Mouse (Mus musculus): ENCODE measurements around the gene Rsc1a1. TPM values are rescaled to one million over a fixed set of nuclear protein-coding genes. Genes with fewer than 3 reads are reported as not detected.

Rsc1a1 gene
- polyA plus RNA-seq, 1 experiment from 2014 or later: not detected

DNA sequence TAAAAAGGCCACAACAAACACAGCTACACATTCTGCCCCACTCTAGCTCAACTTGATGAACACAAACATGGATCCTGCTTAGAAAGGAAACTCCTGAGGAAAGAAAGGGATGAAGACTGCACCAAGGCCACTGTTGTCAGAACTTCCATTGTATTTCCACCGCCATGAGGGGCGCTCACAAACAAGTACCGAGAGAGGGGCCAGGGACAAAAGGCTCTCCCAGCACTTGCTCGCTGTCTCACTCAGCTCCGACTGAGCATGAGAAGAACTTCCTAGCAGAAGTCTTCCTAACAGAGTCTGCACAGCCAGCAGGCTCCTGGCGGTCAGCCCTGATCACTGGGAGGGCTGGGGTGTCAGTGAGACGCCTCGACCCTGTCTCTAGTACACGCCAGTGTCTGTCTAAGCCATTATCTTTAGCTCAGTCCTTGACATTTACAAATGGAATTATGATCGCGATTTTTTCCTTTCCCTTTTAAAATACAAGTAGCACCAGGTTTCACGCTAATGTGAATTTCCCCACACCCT is 2.6 kb downstream of the Rsc1a1 start:
- peak overlapping the region; percentile 20 for H3K27ac ChIP-seq (ENCODE audit: low read length)

DNA sequence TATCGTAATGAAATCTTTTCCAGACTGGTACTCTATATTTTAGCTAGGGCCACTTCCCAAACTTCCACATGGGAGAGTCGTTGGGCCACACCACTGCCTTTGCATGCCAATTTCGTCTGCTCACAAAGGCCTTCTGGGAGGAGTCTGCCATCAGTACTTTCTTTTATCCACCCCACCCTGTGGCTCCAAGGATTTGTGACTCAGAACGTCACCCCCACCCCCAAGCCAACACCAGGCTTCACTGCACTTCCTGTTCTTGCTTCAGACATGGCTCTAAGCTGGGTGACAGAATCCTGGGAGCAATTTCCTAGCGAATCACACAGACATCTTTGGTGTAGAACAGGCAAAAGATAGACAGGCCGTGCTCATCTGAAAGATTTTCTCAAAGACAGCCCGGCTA is 3.6 kb downstream of the Rsc1a1 start:
- H3K4me2 ChIP-seq (ENCODE audit: low read depth, low read length): no peak overlapping the region
- H3K4me3 ChIP-seq (ENCODE audit: low read length): no peak overlapping the region
- no peaks in the 10 kb centered on the region for H3K27me3 ChIP-seq (ENCODE audit: control insufficient read depth, insufficient read depth, low read length)
- no peak overlapping the region for H3K9ac ChIP-seq (ENCODE audit: low read length)
- H3K27ac ChIP-seq (ENCODE audit: low read length): peak overlapping the region; percentile 30; the same call in 1 of the 2 replicates
- 49% methylated on average over 7 of the region's 7 CpGs for WGBS
- peaks cover 37% of the 10 kb centered on the region for H3K36me3 ChIP-seq (ENCODE audit: control insufficient read depth, insufficient read depth)
- H3K9me3 ChIP-seq (replicated peaks; ENCODE audit: control insufficient read depth, low read length): no peaks in the 10 kb centered on the region
- ATAC-seq (replicated peaks; ENCODE audit: extremely low read depth, insufficient read depth, low FRiP score): no peak
- peaks cover 24% of the 10 kb centered on the region for H3K4me1 ChIP-seq (ENCODE audit: control insufficient read depth, insufficient read depth, low read length)

More for the DNA sequence above, 2.6 kb downstream of the Rsc1a1 start:
- ATAC-seq (replicated peaks; ENCODE audit: extremely low read depth, insufficient read depth, low FRiP score): no peak
- 58% methylated on average over 12 of the region's 12 CpGs for WGBS
- Histone ChIP-seq H3K4me3 (ENCODE audit: low read length) (no peak overlapping the region), H3K27me3 (ENCODE audit: control insufficient read depth, insufficient read depth, low read length) (no peaks in the 10 kb centered on the region), H3K4me1 (ENCODE audit: control insufficient read depth, insufficient read depth, low read length) (peaks cover 24% of the 10 kb centered on the region), H3K36me3 (ENCODE audit: control insufficient read depth, insufficient read depth) (peaks cover 39% of the 10 kb centered on the region), H3K9me3 (replicated peaks; ENCODE audit: control insufficient read depth, low read length) (no peaks in the 10 kb centered on the region), H3K4me2 (ENCODE audit: low read depth, low read length) (no peak overlapping the region), H3K9ac (ENCODE audit: low read length) (no peak overlapping the region)

DNA sequence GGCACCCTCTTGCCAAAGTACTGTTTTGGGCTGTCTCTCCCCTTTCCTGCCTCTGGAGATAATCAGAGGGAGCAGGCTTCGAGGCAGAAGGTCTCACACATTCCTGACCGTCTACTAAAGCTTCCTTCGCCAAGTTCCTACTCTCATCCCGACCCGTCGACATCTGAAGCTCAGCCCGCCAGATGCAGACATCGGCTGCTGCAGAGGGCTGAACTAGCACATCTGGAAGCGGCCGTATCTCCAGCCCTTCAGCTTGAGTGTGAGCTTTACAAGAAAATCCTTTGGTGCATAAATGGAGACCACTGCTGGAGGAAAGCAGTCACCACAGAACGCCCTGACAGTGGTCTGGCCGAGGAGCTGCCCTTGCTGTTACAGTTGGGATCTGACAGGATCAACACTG is 4.5 kb downstream of the Rsc1a1 start:
- Histone ChIP-seq H3K27ac (ENCODE audit: low read length) (no peak overlapping the region), H3K4me2 (ENCODE audit: low read depth, low read length) (no peak overlapping the region), H3K9me3 (replicated peaks; ENCODE audit: control insufficient read depth, low read length) (no peaks in the 10 kb centered on the region), H3K9ac (ENCODE audit: low read length) (no peak overlapping the region), H3K36me3 (ENCODE audit: control insufficient read depth, insufficient read depth) (peaks cover 28% of the 10 kb centered on the region), H3K27me3 (ENCODE audit: control insufficient read depth, insufficient read depth, low read length) (no peaks in the 10 kb centered on the region), H3K4me1 (ENCODE audit: control insufficient read depth, insufficient read depth, low read length) (peaks cover 24% of the 10 kb centered on the region), H3K4me3 (ENCODE audit: low read length) (no peak overlapping the region)
- no peak for ATAC-seq (replicated peaks; ENCODE audit: extremely low read depth, insufficient read depth, low FRiP score)
- WGBS: 32% methylated on average over 12 of the region's 12 CpGs

DNA sequence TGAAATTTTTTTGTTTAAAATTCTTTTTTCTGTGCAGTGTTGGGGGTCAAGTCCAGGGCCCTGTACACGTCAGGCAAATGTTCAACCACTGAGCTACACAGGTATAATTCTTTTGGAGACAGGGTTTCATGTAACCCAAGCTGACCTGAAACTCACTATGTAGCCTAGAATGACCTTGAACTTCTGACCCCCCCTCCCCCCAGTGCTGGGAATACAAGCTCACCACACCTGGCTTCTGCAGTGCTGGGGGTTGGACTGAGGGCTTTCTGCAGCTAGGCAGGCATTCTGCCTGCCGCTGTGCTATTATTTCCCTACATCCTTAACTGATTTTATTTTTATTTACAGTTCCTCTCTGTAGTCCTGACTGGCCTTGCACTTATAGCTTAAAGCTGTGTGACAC is 6.4 kb downstream of the Rsc1a1 start:
- Histone ChIP-seq H3K9me3 (replicated peaks; ENCODE audit: control insufficient read depth, low read length) (no peaks in the 10 kb centered on the region), H3K4me3 (ENCODE audit: low read length) (no peak overlapping the region), H3K27ac (ENCODE audit: low read length) (no peak overlapping the region), H3K36me3 (ENCODE audit: control insufficient read depth, insufficient read depth) (peaks cover 11% of the 10 kb centered on the region), H3K27me3 (ENCODE audit: control insufficient read depth, insufficient read depth, low read length) (no peaks in the 10 kb centered on the region), H3K9ac (ENCODE audit: low read length) (no peak overlapping the region), H3K4me1 (ENCODE audit: control insufficient read depth, insufficient read depth, low read length) (peaks cover 23% of the 10 kb centered on the region), H3K4me2 (ENCODE audit: low read depth, low read length) (no peak overlapping the region)
- no peak for ATAC-seq (replicated peaks; ENCODE audit: extremely low read depth, insufficient read depth, low FRiP score)
- 89% methylated on average over 2 of the region's 2 CpGs for WGBS

DNA sequence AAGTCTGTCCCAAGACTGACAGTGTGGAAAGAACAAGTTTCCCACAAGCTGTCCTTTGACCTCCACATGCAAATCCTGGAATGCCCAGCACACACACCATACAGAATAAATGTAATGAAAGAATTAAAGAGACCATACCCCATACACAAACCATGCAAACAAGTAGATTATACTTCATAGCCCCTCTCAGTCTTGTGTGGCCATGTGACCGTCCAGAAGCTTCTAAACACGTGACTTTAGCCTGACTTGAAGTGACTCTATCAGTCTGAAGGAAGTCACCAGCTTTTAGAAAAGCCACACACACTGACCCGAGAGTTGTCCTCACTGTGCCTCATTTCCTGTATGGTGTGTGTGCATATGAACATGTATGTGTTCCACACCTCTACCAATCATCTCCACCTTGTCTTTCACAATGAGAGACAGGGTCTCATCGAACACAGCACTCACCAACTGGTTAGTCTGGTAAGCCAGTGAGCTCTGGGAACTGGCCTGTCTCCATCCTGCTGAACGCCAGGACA is 8.9 kb downstream of the Rsc1a1 start:
- Histone ChIP-seq H3K9me3 (replicated peaks; ENCODE audit: control insufficient read depth, low read length) (no peaks in the 10 kb centered on the region), H3K36me3 (ENCODE audit: control insufficient read depth, insufficient read depth) (no peaks in the 10 kb centered on the region), H3K4me3 (ENCODE audit: low read length) (no peak overlapping the region), H3K9ac (ENCODE audit: low read length) (no peak overlapping the region), H3K4me2 (ENCODE audit: low read depth, low read length) (no peak overlapping the region), H3K4me1 (ENCODE audit: control insufficient read depth, insufficient read depth, low read length) (peaks cover 8% of the 10 kb centered on the region), H3K27ac (ENCODE audit: low read length) (no peak overlapping the region), H3K27me3 (ENCODE audit: control insufficient read depth, insufficient read depth, low read length) (no peaks in the 10 kb centered on the region)
- WGBS: 70% methylated on average over 5 of the region's 5 CpGs
- no peak for ATAC-seq (replicated peaks; ENCODE audit: extremely low read depth, insufficient read depth, low FRiP score)

DNA sequence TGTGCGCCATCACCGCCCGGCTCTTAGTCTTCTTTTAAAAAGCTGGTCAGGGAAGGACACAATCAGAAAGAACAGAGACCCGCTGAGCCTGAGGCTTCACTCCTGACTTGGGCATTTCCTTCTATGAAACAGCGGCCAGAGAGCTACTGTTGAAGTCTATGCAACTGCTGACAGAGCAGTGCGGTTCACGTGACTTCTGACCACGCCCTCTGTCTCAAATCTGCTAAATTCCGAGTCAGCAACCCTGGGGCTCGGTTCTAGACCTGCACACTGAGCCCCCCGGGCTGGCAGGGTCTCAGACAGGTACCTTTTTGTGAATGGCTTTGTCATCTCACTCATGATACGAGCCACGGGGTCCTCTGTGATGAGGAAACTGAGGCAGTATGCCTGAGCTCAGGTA is 13.1 kb downstream of the Rsc1a1 start:
- Histone ChIP-seq H3K9ac (ENCODE audit: low read length) (no peak overlapping the region), H3K4me2 (ENCODE audit: low read depth, low read length) (no peak overlapping the region), H3K36me3 (ENCODE audit: control insufficient read depth, insufficient read depth) (no peaks in the 10 kb centered on the region), H3K27ac (ENCODE audit: low read length) (no peak overlapping the region), H3K27me3 (ENCODE audit: control insufficient read depth, insufficient read depth, low read length) (no peaks in the 10 kb centered on the region), H3K4me1 (ENCODE audit: control insufficient read depth, insufficient read depth, low read length) (no peaks in the 10 kb centered on the region), H3K4me3 (ENCODE audit: low read length) (no peak overlapping the region), H3K9me3 (replicated peaks; ENCODE audit: control insufficient read depth, low read length) (no peaks in the 10 kb centered on the region)
- WGBS: 71% methylated on average over 13 of the region's 13 CpGs
- no peak for ATAC-seq (replicated peaks; ENCODE audit: extremely low read depth, insufficient read depth, low FRiP score)

DNA sequence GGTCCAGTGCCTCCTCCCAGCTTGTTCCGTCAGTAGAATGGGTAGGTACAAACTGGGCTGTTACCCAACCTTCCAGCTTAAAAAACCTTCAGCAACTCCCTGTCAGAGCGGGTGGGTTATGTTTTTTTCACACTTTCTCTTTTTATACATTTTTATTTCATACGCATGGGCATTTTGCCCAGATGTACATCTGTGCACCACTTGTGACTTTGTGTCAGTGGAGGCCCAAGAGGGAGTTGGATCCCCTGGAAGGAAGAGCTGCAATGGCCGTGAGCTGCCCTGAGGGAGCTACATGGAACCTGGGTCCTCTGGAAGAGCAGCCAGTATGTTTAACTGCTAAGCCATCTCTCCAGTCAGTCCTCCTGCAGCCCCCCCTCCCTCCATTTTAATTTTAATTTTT is 14.0 kb downstream of the Rsc1a1 start:
- Histone ChIP-seq H3K9me3 (replicated peaks; ENCODE audit: control insufficient read depth, low read length) (no peaks in the 10 kb centered on the region), H3K36me3 (ENCODE audit: control insufficient read depth, insufficient read depth) (no peaks in the 10 kb centered on the region), H3K4me3 (ENCODE audit: low read length) (no peak overlapping the region), H3K4me1 (ENCODE audit: control insufficient read depth, insufficient read depth, low read length) (no peaks in the 10 kb centered on the region), H3K4me2 (ENCODE audit: low read depth, low read length) (no peak overlapping the region), H3K27ac (ENCODE audit: low read length) (no peak overlapping the region), H3K9ac (ENCODE audit: low read length) (no peak overlapping the region), H3K27me3 (ENCODE audit: control insufficient read depth, insufficient read depth, low read length) (no peaks in the 10 kb centered on the region)
- ATAC-seq (replicated peaks; ENCODE audit: extremely low read depth, insufficient read depth, low FRiP score): no peak
- 73% methylated on average over 4 of the region's 4 CpGs for WGBS

DNA sequence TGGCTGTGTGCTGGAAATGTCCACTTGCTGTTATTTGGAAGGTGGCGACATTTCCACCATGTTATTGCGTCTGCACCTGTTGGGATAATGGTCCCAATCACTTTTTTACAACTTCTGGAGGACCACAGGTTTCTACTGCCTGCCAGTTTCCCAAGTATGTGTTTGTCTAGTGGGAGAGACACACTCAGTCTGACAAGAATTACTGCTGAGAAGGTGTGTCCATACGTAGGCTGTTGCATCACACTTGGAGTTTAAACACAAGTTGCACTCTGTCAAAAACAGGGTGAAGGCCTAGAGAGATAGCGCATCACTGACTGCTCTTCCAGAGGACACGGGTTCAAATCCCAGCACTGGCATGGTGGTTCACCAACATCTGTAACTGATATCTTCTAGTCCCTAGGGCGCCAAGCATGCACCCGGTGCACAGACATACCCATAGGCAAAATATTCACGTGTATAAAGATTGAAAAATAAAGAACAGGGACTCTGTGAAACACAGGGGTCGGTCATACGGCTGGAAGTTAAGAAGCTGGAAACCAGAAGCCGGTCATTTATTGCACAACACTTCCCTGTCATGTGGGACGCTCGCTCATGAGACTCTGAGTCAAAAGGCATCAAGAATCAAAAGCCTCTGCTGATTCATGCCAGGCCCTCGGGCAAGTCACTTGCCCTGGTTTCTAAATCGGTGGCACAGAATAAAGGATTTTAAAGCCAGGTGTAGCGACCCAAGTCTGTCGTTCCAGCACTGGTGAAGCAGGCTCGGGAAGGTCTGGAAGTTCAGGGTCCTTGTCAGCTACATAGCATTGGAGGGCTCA is 15.3 kb downstream of the Rsc1a1 start:
- no peak for ATAC-seq (replicated peaks; ENCODE audit: extremely low read depth, insufficient read depth, low FRiP score)
- Histone ChIP-seq H3K9ac (ENCODE audit: low read length) (no peak overlapping the region), H3K4me1 (ENCODE audit: control insufficient read depth, insufficient read depth, low read length) (no peaks in the 10 kb centered on the region), H3K27ac (ENCODE audit: low read length) (no peak overlapping the region), H3K36me3 (ENCODE audit: control insufficient read depth, insufficient read depth) (no peaks in the 10 kb centered on the region), H3K4me3 (ENCODE audit: low read length) (no peak overlapping the region), H3K4me2 (ENCODE audit: low read depth, low read length) (no peak overlapping the region), H3K9me3 (replicated peaks; ENCODE audit: control insufficient read depth, low read length) (no peaks in the 10 kb centered on the region), H3K27me3 (ENCODE audit: control insufficient read depth, insufficient read depth, low read length) (no peaks in the 10 kb centered on the region)
- WGBS: 84% methylated on average over 18 of the region's 18 CpGs

DNA sequence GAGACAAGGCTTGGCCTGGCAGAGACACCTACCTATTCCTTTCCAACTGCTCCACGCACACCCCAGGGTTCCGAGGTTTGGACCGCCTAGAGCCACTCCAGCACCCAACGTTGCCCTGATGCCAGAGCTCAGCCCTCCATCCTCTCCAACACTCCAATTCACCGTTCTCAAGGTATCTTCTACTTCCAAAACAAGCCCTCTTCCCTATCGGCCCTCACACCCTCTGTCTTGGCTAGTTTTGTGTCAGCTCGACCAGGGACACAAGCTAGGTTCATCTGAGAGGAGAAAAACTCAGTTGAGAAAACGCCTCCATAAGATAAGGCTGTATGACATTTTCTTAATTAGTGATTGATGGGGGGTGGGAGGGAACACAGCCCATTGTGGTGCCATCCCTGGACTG is 20.6 kb downstream of the Rsc1a1 start, which contains the start of gene Plekhm2:
Gene Plekhm2, minus strand, starts transcription at position 101 of the 400 bp plus-strand sequence.
- peak within 1 kb of the TSS; percentile 77 for H3K4me3 ChIP-seq (ENCODE audit: low read length)
- peaks cover 11% of the 10 kb centered on the region for H3K4me1 ChIP-seq (ENCODE audit: control insufficient read depth, insufficient read depth, low read length)
- WGBS: 60% methylated on average over 8 of the region's 8 CpGs
- peaks cover 9% of the 10 kb centered on the region; the same call in 1 of the 2 replicates for H3K36me3 ChIP-seq (ENCODE audit: control insufficient read depth, insufficient read depth)
- H3K9me3 ChIP-seq (replicated peaks; ENCODE audit: control insufficient read depth, low read length): no peaks in the 10 kb centered on the region
- H3K9ac ChIP-seq (ENCODE audit: low read length): peak within 1 kb of the TSS; percentile 96
- H3K27me3 ChIP-seq (ENCODE audit: control insufficient read depth, insufficient read depth, low read length): no peaks in the 10 kb centered on the region
- ATAC-seq (replicated peaks; ENCODE audit: extremely low read depth, insufficient read depth, low FRiP score): no peak
- peak within 1 kb of the TSS; percentile 80 for H3K4me2 ChIP-seq (ENCODE audit: low read depth, low read length)
- peak within 1 kb of the TSS; percentile 85 for H3K27ac ChIP-seq (ENCODE audit: low read length)

All from heart, embryonic 16.5 days (tissue).